8 mouse cellular contexts compared by ENCODE assay signal in genomic region chr5:125964039-125964438, GRCm38 (mm10).
A peak's percentile ranks its signal among the peaks of the same experiment; 100 is the strongest.
DNase-seq lines count a peak whose midpoint lies in the region; ATAC-seq and TF ChIP-seq lines count a peak whose summit lies in the region.

No protein-coding gene starts in this region.

- H3K4me2 ChIP-seq in forebrain, postnatal 0 days (ENCODE audit: low read depth), result no peak overlapping the region
- no peak overlapping the region for H3K4me2 ChIP-seq in forebrain, embryonic 15.5 days (replicated peaks)

- H3K4me1 ChIP-seq in forebrain, postnatal 0 days (ENCODE audit: insufficient read depth), result no peaks in the 10 kb centered on the region
- H3K4me1 ChIP-seq in forebrain, embryonic 15.5 days, result no peaks in the 10 kb centered on the region

- TF ChIP-seq CTCF in forebrain, postnatal 0 days (IDR thresholded peaks at IDR 0.05; ENCODE audit: low read depth), result peak; percentile 64

- no peak for ATAC-seq in forebrain, postnatal 0 days
- no peak for ATAC-seq in forebrain, embryonic 15.5 days (replicated peaks)
- ATAC-seq in erythroid progenitor cell, adult 5-6 weeks (replicated peaks; ENCODE audit: low FRiP score, poor library complexity, severe bottlenecking), result no peak

- no peak overlapping the region for H3K4me3 ChIP-seq in forebrain, postnatal 0 days (ENCODE audit: low read depth, low read length)
- H3K4me3 ChIP-seq in forebrain, embryonic 15.5 days, result no peak overlapping the region

- no peaks in the 10 kb centered on the region for H3K9me3 ChIP-seq in forebrain, postnatal 0 days (ENCODE audit: low read length)
- no peaks in the 10 kb centered on the region for H3K9me3 ChIP-seq in forebrain, embryonic 15.5 days

- H3K9ac ChIP-seq in forebrain, postnatal 0 days, result no peak overlapping the region
- H3K9ac ChIP-seq in forebrain, embryonic 15.5 days (replicated peaks), result no peak overlapping the region

- no peaks in the 10 kb centered on the region for H3K36me3 ChIP-seq in forebrain, postnatal 0 days (ENCODE audit: insufficient read depth)
- no peaks in the 10 kb centered on the region for H3K36me3 ChIP-seq in forebrain, embryonic 15.5 days

- 73% methylated on average over 8 of the region's 8 CpGs for WGBS in forebrain, postnatal 0 days
- 72% methylated on average over 8 of the region's 8 CpGs for WGBS in forebrain, embryonic 15.5 days

- no peak for DNase-seq in forebrain, postnatal 0 days
- DNase-seq in ovary, postnatal 14 days (ENCODE audit: low spot score), result peak; percentile 2
- no peak for DNase-seq in ovary, postnatal 10 days (ENCODE audit: low spot score)
- peak; percentile 20 to 43 for DNase-seq in cerebellum, postnatal 14 days
- peak; percentile 2 for DNase-seq in lung, postnatal 36 days
- DNase-seq in urinary bladder, postnatal 14 days (ENCODE audit: low spot score), result no peak

- H3K27me3 ChIP-seq in forebrain, postnatal 0 days (ENCODE audit: insufficient read depth, low read length), result no peaks in the 10 kb centered on the region
- no peaks in the 10 kb centered on the region for H3K27me3 ChIP-seq in forebrain, embryonic 15.5 days

- H3K27ac ChIP-seq in forebrain, postnatal 0 days (ENCODE audit: low read depth, low read length), result no peak overlapping the region
- no peak overlapping the region for H3K27ac ChIP-seq in forebrain, embryonic 15.5 days (replicated peaks)

Comparison
In these comparisons a context has a peak if more than half of its experiments do, and no peak if none do; other contexts are left out.
1. DNase-seq: peak in ovary, postnatal 14 days (single experiment), cerebellum, postnatal 14 days (2 of 2) and lung, postnatal 36 days (single experiment); none in forebrain, postnatal 0 days (single experiment), ovary, postnatal 10 days (single experiment) and urinary bladder, postnatal 14 days (single experiment).